Mouse (Mus musculus) spleen, postnatal 14 days (tissue): Measurements from ENCODE around the gene 4930519G04Rik.
"Not testable (repeated sequence)": the region's sequence is repeated elsewhere in the genome, so short reads cannot be mapped to it uniquely, and the experiment has no call there.

ENCODE experiments used
- DNase-seq, 2 experiments: peaks; one replicate each; pipeline ENCODE4 v3.0.0; 2021 to 2022; ENCODE audit warnings: low spot score in 2 of 2

The 4930519G04Rik gene

GRCm38 (mm10) chr5:114908598-114909305, 55.3 kb downstream of the 4930519G04Rik start:
- no peak for DNase-seq

- DNase-seq, result no peak
These were observed 60.2 kb downstream of the 4930519G04Rik start for GRCm38 (mm10) chr5:114913686-114914085.

GRCm38 (mm10) chr5:114914855-114915254, 61.4 kb downstream of the 4930519G04Rik start:
- DNase-seq, result no peak

- no peak for DNase-seq
These were observed 62.4 kb downstream of the 4930519G04Rik start for GRCm38 (mm10) chr5:114915854-114916253.

- DNase-seq, result peak in 1 of 2 experiments; percentile 37
These were observed 63.3 kb downstream of the 4930519G04Rik start for GRCm38 (mm10) chr5:114916777-114917176.

GRCm38 (mm10) chr5:114917357-114917756, 63.9 kb downstream of the 4930519G04Rik start:
- not testable (repeated sequence) for DNase-seq

- DNase-seq, result peak; percentile 30 to 49
These were observed 68.3 kb downstream of the 4930519G04Rik start for GRCm38 (mm10) chr5:114921551-114922365.

- DNase-seq, result no peak
These were observed 68.9 kb downstream of the 4930519G04Rik start for GRCm38 (mm10) chr5:114922366-114922731.

GRCm38 (mm10) chr5:114922998-114923473, 69.6 kb downstream of the 4930519G04Rik start, which contains the start of gene Oasl1:
TSS of gene Oasl1 (plus strand) at chr5:114923240.
- peak; percentile 14 to 54 for DNase-seq

GRCm38 (mm10) chr5:114926153-114926684, 72.8 kb downstream of the 4930519G04Rik start:
- DNase-seq, result no peak

GRCm38 (mm10) chr5:114926753-114927152, 73.3 kb downstream of the 4930519G04Rik start:
- no peak for DNase-seq

- no peak for DNase-seq
These were observed 78.2 kb downstream of the 4930519G04Rik start for GRCm38 (mm10) chr5:114931626-114932025.

- DNase-seq, result no peak
These were observed 79.7 kb downstream of the 4930519G04Rik start for GRCm38 (mm10) chr5:114933206-114933605.
